Mouse (Mus musculus) heart, embryonic 14.5 days (tissue): ENCODE results near the gene Mlkl. TPM values are rescaled to one million over a fixed set of nuclear protein-coding genes. Genes with fewer than 3 reads are reported as not detected.

Source experiments
- ATAC-seq: fragments of 200-750 bp; cut with Nextera tagmentation; 2 replicates; pipeline ENCODE4 v1.8.0; 2017; ENCODE audit warnings: low read depth, moderate TSS enrichment; ENCODE audit not compliant: insufficient number of reproducible peaks, insufficient read depth, low FRiP score
- H3K27ac ChIP-seq, 2 experiments: fragments of 200-500 bp in 1 of 2; fragments of 300-500 bp in 1 of 2; sonication (generic) in 1 of 2; replicated peaks in 1 of 2; 2 replicates each; pipeline ENCODE4 v1.5.1; 2012 to 2014; ENCODE audit warnings: low read depth in 2 of 2, low read length in 2 of 2, control low read depth in 1 of 2, mild to moderate bottlenecking in 1 of 2, mixed read lengths in 1 of 2; ENCODE audit not compliant: control insufficient read depth in 1 of 2, insufficient read depth in 1 of 2
- H3K27me3 ChIP-seq: fragments of 300-500 bp; sonication (generic); 2 replicates; pipeline ENCODE4 v1.6.1; 2014; ENCODE audit warnings: mild to moderate bottlenecking, low read length, control low read depth; ENCODE audit not compliant: control insufficient read depth, insufficient read depth
- H3K36me3 ChIP-seq: fragments of 300-500 bp; sonication (generic); 2 replicates; pipeline ENCODE4 v1.6.1; 2014; ENCODE audit warnings: mild to moderate bottlenecking, control low read depth, low read length, mixed read lengths; ENCODE audit not compliant: control insufficient read depth, insufficient read depth
- H3K4me1 ChIP-seq, 2 experiments: fragments of 200-500 bp in 1 of 2; fragments of 300-500 bp in 1 of 2; sonication (generic) in 1 of 2; 2 replicates each; pipeline ENCODE4 v1.6.1; 2012 to 2014; ENCODE audit warnings: low read length in 2 of 2, control low read depth in 1 of 2, mixed read lengths in 1 of 2; ENCODE audit not compliant: control insufficient read depth in 2 of 2, insufficient read depth in 2 of 2
- H3K4me2 ChIP-seq: fragments of 300-500 bp; sonication (generic); 2 replicates; pipeline ENCODE4 v1.6.1; 2014; ENCODE audit warnings: mild to moderate bottlenecking, low read length
- H3K4me3 ChIP-seq, 2 experiments: fragments of 200-500 bp in 1 of 2; fragments of 300-500 bp in 1 of 2; sonication (generic) in 1 of 2; 2 replicates each; pipeline ENCODE4 v1.5.1; 2012 to 2014; ENCODE audit warnings: low read length in 2 of 2, mild to moderate bottlenecking in 2 of 2, control low read depth in 1 of 2, low read depth in 1 of 2, moderate library complexity in 1 of 2; ENCODE audit not compliant: control insufficient read depth in 1 of 2, insufficient read depth in 1 of 2
- H3K9ac ChIP-seq: fragments of 300-500 bp; sonication (generic); 2 replicates; pipeline ENCODE4 v1.6.1; 2014; ENCODE audit warnings: mild to moderate bottlenecking, low read length
- H3K9me3 ChIP-seq: fragments of 300-500 bp; sonication (generic); 2 replicates; pipeline ENCODE4 v1.6.1; 2016; ENCODE audit warnings: low read length, control low read depth; ENCODE audit not compliant: control insufficient read depth
- WGBS: fragments of 180-500 bp; shearing (Covaris S2); extraction: QIAGEN DNeasy Blood & Tissue Kit; methylation state at CpG from one replicate; pipeline ENCODE4 v1.1.7; 2014; 5-methylcytosine and 5-hydroxymethylcytosine counted together
- polyA plus RNA-seq: library from polyadenylated mRNA; unstranded; fragments of >200 nt; fragmentation: Nextera tagmentation; extraction: Ambion mirVana; gene quantifications from 2 replicates; pipeline ENCODE4 v1.2.1, GENCODE M21; 2014

Gene Mlkl
- polyA plus RNA-seq, 1 experiment from 2014 or later = 2.9 TPM

- Histone ChIP-seq H3K9ac (no peak overlapping the region), H3K9me3 (no peaks in the 10 kb centered on the region), H3K27ac (no peak overlapping the region), H3K4me3 (no peak overlapping the region), H3K36me3 (no peaks in the 10 kb centered on the region), H3K4me2 (no peak overlapping the region), H3K4me1 (peaks cover 0 to 2% of the 10 kb centered on the region in 2 experiments; a peak in 1 of 4 replicates), H3K27me3 (peaks cover 4% of the 10 kb centered on the region; the same call in 1 of the 2 replicates)
- no peak for ATAC-seq
- 8% methylated on average over 5 of the region's 5 CpGs for WGBS
Observed at GRCm38 (mm10) chr8:111343225-111343624, 5.2 kb upstream of the Mlkl start.

DNA sequence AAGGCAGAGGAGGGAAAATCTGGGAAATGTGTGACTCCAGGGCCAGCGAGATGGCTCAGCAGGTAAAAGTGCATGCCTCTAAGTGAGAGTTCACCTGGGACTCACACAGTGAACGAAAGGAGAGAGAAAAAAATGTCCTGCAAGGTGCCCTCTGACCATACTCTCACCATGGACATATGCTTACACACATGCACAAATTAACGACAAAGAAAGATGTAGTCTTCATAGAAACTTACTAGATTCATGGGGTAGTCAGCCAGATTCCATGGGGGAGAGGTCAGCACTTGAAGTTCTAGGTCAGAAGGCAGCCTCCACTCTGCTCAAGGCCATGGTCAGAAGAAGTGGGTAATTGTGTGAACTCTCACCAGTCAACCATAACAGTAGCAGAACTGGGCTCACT lies 2.2 kb upstream of the Mlkl start:
- Histone ChIP-seq H3K9me3 (no peaks in the 10 kb centered on the region), H3K27me3 (peaks cover 4% of the 10 kb centered on the region; the same call in 1 of the 2 replicates), H3K27ac (no peak overlapping the region), H3K4me1 (peaks cover 5 to 6% of the 10 kb centered on the region in 2 experiments; a peak in 2 of 4 replicates), H3K36me3 (no peaks in the 10 kb centered on the region), H3K4me3 (no peak overlapping the region), H3K9ac (no peak overlapping the region), H3K4me2 (no peak overlapping the region)
- no peak for ATAC-seq
- 65% methylated on average over 3 of the region's 3 CpGs for WGBS

DNA sequence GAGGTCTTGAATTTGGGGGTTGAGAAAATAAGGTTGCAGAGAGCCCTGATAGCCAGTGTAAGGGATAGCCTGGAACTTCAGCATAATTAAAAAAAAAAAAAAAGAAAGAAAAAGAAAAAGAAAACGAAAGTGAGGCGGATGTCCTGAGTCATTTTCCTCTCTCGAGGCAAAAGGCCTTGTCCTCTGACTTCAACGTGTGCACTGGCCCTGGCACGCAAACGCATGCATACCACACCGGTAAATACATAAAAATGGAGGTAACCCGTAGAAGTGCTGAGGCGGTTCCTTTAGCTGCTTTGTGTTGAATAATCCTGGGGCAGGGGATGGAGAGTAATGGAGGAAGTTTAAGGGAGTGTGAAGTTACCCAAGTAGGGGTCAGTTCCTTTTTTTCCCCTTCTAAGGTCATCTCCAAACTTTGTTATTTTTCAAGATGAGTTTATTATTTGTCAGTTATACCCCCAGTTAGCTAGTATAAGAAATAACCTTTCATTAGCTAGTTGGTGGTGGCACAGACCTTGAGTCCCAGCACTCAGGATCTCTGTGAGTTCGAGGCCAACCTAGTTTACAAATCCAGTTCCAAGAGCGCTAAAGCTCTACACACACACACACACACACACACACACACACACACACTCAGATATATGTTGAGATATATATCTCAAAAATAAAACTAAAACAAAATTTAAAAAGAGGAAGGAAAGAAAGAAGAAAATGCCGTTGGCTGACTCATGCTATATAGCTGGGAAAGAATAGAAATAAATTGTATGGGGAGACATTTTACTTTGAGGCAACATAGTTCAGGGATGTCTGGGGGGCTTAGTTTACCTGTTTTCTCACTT lies 612 bp upstream of the Mlkl start:
- Histone ChIP-seq H3K27me3 (peaks cover 4% of the 10 kb centered on the region; the same call in 1 of the 2 replicates), H3K36me3 (no peaks in the 10 kb centered on the region), H3K9ac (peak overlapping the region; percentile 67), H3K27ac (0 out of 4 replicates have a peak overlapping the region, but pooled peaks of 1 of the 2 experiments have one; percentile 42), H3K4me2 (peak overlapping the region; percentile 95), H3K4me3 (peak overlapping the region; percentile 55 to 68; a peak in 3 of 4 replicates), H3K9me3 (no peaks in the 10 kb centered on the region), H3K4me1 (peaks cover 5 to 6% of the 10 kb centered on the region in 2 experiments; a peak in 2 of 4 replicates)
- no peak for ATAC-seq
- WGBS = 38% methylated on average over 12 of the region's 12 CpGs

DNA sequence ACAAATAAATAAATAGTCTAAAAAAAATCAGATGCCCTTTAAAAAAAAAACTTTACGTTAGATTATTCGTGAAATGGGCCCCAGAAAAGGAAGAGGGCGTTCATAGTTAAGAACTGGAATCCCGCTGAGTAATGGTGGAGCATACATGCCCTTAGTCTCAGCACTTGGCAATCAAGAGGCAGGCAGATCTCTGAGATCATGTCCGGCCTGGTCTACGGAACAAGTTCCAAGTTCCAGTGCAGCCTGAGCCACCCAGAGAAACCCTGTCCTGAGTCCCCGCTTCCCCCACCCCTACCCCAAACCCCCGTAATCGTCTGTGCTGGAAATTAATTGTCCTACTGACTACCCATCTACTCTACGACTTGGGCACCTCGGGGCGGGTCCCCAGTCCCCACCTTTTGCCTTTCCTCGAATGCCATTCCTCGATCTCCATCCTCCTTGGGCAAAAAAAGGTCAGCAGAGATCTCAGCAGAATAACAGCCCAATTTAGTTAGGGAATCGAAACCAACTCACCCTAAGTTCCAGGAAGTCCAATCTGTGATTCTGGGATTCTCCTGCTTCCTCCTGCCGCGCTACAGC lies 577 bp downstream of the Mlkl start:
- H3K27me3 ChIP-seq = peaks cover 4% of the 10 kb centered on the region; the same call in 1 of the 2 replicates
- no peaks in the 10 kb centered on the region for H3K9me3 ChIP-seq
- H3K36me3 ChIP-seq = no peaks in the 10 kb centered on the region
- peaks cover 5 to 6% of the 10 kb centered on the region in 2 experiments; a peak in 2 of 4 replicates for H3K4me1 ChIP-seq
- peak overlapping the region; percentile 55 to 68 for H3K4me3 ChIP-seq
- H3K4me2 ChIP-seq = peak overlapping the region; percentile 95
- peak overlapping the region; percentile 67 for H3K9ac ChIP-seq
- no peak for ATAC-seq
- 28% methylated on average over 17 of the region's 17 CpGs for WGBS
- H3K27ac ChIP-seq = peak overlapping the region in 1 of 2 experiments; percentile 42; a peak in 2 of 4 replicates

GRCm38 (mm10) chr8:111336692-111337091 lies 1.3 kb downstream of the Mlkl start:
- Histone ChIP-seq H3K27ac (no peak overlapping the region), H3K9ac (no peak overlapping the region), H3K4me1 (peaks cover 5 to 6% of the 10 kb centered on the region in 2 experiments; a peak in 2 of 4 replicates), H3K9me3 (no peaks in the 10 kb centered on the region), H3K27me3 (peaks cover 4% of the 10 kb centered on the region; the same call in 1 of the 2 replicates), H3K36me3 (no peaks in the 10 kb centered on the region), H3K4me2 (peak overlapping the region; percentile 95), H3K4me3 (no peak overlapping the region)
- ATAC-seq = no peak
- 80% methylated on average over 4 of the region's 4 CpGs for WGBS

GRCm38 (mm10) chr8:111325222-111325790 lies 12.7 kb downstream of the Mlkl start:
- no peaks in the 10 kb centered on the region for H3K4me1 ChIP-seq
- ATAC-seq = no peak
- no peak overlapping the region for H3K9ac ChIP-seq
- H3K36me3 ChIP-seq = no peaks in the 10 kb centered on the region
- H3K9me3 ChIP-seq = peaks cover 3% of the 10 kb centered on the region; the same call in 1 of the 2 replicates
- no peak overlapping the region for H3K27ac ChIP-seq
- no peaks in the 10 kb centered on the region for H3K27me3 ChIP-seq
- no peak overlapping the region for H3K4me2 ChIP-seq
- 72% methylated on average over 6 of the region's 6 CpGs for WGBS
- H3K4me3 ChIP-seq = no peak overlapping the region

DNA sequence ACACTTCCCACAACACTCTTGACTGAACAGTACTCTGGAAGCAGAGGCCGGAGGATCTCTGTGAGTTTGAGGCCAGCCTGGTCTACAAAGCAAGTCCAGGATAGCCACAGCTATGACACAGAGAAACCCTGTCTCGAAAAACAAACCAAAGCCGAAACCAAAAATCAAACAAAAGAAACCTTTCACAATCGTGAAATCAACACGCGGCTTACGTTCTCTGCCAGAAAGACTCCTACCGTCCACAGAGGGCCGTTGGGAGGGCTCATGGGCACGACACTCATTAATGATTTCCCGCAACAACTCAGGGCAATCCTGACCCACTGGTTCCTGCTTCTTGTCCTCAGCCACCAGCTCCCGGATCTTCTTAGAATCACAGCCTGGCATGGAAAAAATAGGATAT lies 23.2 kb downstream of the Mlkl start:
- ATAC-seq = no peak
- Histone ChIP-seq H3K4me1 (no peaks in the 10 kb centered on the region), H3K4me3 (no peak overlapping the region), H3K9me3 (no peaks in the 10 kb centered on the region), H3K9ac (no peak overlapping the region), H3K4me2 (no peak overlapping the region), H3K27me3 (no peaks in the 10 kb centered on the region), H3K27ac (no peak overlapping the region), H3K36me3 (no peaks in the 10 kb centered on the region)
- WGBS = 85% methylated on average over 12 of the region's 12 CpGs
